Mouse (Mus musculus) induced T-regulatory cell, adult 2 months (primary cell): ENCODE measurements around the gene Hmgb4.

Experiments
- DNase-seq: peaks from one replicate; pipeline ENCODE4 v3.0.0-alpha.2; 2012; ENCODE audit warnings: low read depth

The Hmgb4 gene

DNA sequence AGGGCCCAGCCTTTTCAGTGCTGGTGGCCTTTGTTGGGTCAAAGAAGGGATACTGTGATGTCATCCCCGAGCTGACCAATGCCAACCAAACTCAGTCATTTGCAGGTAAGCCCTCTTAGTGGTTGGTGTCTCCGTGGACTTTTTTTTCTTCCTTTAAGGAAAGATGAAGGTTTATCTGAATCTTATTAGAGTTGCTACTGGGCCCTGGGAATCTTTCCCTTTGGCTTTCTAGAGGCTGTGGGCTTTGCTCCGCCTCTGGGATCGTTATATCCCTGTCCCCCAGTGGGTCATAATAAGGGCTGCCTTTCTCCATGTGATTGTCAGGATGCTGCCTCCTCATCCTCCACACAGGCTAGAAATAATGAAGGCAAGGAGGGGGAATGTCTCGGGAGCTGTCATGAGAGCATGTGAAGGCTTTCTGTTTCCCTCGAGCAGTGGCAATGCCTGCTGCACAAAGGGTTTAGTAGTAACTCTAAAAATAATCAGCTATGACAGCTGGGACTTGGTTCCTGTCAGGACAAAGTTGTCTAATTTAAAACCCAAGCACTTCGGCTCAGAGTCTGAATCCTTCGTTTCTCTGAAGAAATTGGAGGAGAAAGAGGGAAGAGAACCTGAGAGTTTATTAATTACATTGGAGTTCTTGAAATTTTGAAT is at the start of gene Hmgb4:
Gene Hmgb4 (minus strand): TSS at position 51 of the 654 bp plus-strand sequence.
- DNase-seq, result no peak

- no peak for DNase-seq
These were observed 45.3 kb upstream of the Hmgb4 start for GRCm38 (mm10) chr4:128306011-128306410.

DNA sequence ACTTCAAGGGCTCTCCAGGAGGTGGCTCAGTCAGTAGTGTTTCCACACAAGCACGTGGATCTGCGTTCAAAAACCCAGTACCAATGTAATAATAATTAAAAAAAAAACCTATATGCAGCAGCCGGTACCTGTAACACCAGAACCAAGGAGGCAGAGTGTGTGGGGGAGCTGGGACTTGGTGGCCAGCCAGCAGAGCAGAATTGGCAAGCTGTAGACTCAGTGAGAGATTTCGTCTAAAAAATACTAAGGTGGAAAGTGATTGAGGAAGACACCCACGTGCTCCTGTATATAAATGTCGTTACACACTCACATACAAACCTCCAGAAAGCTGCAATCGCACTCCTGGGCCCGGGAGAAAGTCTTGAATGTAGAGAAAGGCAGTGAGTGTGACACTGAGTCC is 43.3 kb upstream of the Hmgb4 start:
- DNase-seq, result no peak

GRCm38 (mm10) chr4:128288095-128288494 is 27.3 kb upstream of the Hmgb4 start:
- DNase-seq, result no peak

GRCm38 (mm10) chr4:128285009-128285408 is 24.3 kb upstream of the Hmgb4 start:
- DNase-seq, result no peak

DNA sequence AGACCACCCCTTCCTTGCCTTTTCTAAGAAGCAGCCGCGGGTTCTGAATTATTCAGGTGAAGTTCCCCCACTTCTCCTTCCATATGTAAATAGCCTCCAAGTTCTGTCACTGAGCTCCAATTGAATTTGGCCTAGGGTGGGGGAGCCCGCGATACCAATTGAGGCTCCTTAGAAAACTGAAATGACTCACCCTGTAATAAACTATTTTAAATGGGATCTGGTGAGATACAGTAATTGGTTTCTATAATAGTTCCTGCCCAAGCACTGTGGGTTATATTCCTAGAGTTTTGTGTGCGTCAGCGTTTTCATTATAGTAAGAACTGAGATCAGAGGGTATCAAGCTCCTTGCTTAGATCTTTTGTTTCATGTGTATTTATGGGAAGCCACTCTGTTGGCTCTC is 14.8 kb upstream of the Hmgb4 start:
- no peak for DNase-seq

DNA sequence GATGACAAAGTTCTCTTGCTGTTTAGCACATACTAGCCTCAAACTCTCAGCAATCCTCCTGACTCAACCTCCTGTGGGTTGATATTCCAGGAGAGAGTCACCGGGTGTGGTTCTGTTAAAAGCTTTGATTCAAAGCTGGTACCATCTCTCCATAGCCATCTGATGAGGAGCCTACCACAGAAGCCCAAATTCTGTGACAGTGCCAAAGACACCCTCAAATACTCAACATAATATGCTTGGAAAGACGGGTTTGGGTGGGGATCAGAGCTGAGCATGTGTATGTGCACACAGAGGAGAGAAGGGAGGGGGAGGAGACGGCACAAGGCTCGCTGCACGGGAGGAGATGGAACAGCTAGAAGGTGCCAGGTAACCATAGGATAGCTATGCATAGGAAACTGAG is 14.4 kb upstream of the Hmgb4 start:
- DNase-seq, result no peak

DNA sequence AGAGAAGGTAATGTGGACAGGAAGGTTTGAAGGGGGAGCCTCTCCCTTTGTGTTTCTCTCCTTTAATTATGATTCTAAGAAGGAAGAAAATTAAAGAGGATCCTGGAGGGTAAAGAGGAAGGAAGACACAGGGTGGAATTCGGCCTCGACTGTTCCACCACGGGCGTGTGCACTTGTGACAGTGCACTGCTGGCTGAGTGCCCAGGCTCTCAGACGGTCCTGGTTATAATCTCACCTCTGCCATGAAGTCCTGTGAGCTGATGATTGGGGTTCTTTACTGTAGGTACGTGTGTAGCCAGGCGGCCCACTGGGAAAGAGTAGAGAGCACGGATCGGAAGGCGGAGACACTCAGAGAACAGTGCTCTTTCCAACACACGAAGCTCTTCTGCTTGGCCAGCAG is 12.4 kb upstream of the Hmgb4 start:
- no peak for DNase-seq

DNA sequence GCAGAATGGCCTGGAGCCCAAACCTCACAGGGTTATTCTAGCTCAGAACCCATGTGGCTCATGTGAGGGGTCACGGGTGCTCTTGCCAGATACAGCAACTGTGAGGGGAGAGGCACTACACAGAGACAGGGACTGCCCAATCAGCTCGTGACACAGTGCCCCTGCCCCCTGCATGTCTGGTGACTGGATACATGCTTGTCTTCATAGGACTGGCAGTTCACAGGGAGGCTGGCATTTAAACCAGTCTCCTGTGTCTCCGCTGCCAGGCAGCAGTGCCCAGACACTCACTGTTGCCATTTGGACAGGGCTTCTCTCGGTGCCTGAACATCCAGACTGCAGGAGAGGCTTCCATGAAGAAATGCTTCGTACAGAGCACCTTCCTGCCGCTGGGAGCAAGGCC is 11.7 kb upstream of the Hmgb4 start:
- no peak for DNase-seq

- DNase-seq, result no peak
These were observed 10.2 kb upstream of the Hmgb4 start for GRCm38 (mm10) chr4:128270931-128271330.

DNA sequence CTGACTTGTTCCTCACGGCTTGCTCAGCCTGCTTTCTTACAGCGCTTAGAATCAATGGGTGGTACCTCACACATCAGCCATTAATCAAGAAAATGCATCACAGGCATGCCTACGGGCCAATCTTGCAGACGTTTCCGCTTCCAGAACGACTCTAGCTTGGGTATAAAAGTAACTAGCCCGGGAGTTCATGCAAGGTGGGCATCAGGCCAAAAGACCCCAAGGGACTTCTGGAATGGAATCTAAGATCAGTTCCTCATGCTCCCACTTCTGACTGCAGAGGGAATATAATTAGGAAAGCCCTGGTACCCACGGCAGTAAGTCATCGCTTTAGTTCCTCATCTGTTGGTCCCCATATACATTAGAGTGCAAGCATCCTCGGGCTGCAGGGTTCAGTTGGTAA is 9.4 kb upstream of the Hmgb4 start:
- DNase-seq, result no peak

- no peak for DNase-seq
These were observed 8.6 kb upstream of the Hmgb4 start for GRCm38 (mm10) chr4:128269261-128269875.

- DNase-seq, result no peak
These were observed 4.6 kb upstream of the Hmgb4 start for GRCm38 (mm10) chr4:128265341-128265740.

- no peak for DNase-seq
These were observed 3.7 kb upstream of the Hmgb4 start for GRCm38 (mm10) chr4:128264491-128264890.

DNA sequence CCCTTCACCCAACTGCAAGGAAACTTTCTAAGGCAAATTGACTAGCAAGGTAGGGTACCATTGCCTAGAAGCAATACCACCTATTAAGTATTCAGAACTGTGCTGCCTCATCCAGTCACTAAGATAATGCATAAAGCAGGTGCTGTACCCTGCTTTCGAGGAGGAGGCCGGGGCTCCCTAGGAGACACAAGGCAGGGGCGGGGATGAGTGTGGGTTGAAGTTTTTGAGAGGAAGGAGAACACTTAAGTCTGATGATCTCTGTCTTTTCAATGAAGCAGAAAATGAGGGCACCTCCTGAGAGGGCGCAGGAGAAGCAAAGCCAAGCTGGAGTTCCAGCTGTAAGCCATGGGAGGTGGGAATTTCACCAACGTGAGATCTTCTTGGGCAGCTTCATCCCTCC is 1.5 kb downstream of the Hmgb4 start:
- DNase-seq, result no peak

DNA sequence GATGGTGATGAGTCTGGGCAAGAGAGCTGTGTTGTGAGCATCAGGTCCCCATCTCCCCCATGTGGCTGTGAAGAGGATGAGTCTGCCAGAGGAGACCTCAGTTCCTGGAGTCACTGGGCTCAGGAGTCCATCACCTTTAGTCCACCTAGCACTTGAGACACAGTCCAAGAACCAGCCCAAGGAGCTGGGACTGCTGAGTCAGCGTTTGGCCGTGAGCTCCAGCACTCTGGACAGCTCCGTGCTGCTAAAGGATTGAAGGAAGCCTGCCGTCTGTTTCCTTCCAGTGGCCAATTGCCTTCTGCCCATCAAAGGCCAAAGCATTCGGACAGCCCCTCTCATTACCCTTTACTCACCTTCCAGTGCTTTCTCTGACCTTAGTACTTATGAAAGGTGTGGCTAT is 12.1 kb downstream of the Hmgb4 start:
- no peak for DNase-seq

DNA sequence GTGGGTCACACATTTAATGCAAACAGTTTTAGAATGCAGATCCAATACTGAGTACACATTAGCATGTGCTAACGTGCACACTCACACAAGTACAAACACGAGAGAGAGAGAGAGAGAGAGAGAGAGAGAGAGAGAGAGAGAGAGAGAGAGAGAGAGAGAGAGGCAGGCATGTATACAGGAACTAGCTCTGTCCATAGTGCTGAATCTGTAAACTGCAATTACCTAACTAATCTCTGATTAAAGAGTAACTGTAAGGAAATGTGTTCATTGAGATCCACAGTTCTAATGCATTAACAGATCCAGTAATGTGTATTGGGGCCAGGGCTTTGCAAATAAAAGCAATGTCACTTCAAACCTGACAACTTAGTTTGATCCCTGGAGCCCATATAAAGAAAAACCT is 15.6 kb downstream of the Hmgb4 start:
- DNase-seq, result no peak

DNA sequence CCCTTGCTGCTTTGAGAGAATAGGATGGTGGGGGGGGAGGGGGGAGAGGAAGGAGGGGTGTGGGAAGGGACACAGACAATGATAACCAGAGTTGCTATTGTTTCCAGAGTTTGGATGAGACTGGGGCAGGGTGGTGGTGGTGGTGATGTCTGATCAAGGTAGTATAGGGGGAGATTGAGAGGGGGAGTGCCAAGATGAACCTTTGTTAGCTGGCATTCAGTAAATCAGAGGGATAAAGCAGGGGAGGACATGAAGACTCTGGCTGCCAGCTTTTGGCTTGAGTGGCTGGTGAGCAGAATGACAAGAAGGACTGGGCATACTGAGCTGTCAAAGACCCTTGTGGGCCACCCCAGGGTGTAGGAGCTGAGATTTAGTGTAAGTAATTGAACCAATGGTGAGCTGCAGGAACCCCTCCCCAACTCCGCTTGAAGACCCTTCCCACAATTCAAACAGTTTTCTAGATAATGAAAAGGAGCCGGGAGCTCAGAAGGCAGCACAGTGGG is 18.9 kb downstream of the Hmgb4 start:
- no peak for DNase-seq

- no peak for DNase-seq
These were observed 19.5 kb downstream of the Hmgb4 start for GRCm38 (mm10) chr4:128241075-128241853.

- DNase-seq, result no peak
These were observed 21.6 kb downstream of the Hmgb4 start for GRCm38 (mm10) chr4:128239113-128239512.

DNA sequence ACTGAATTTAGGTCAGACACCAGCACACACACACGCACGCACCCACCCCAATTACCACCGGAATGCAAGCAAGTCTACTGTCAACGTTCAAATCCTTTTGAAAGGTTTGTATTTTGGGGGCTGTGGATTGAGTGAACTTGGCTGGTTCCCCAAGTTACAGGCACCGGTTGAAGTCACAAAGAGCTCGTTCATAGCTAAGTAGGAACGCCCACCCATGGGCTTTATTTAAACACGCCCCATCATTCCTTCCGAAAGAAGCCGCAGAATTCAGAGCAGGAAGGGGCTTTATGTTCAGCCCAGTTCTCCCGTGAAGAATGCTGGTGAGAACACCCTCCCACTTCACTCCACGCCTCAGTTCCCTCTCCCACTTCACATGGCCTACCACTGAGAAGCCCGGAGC is 27.3 kb downstream of the Hmgb4 start:
- DNase-seq, result no peak

GRCm38 (mm10) chr4:128227377-128228316 is 33.1 kb downstream of the Hmgb4 start:
- no peak for DNase-seq
